Mouse (Mus musculus) v-Abl transformed pro-B cells (cell line): ENCODE data around the gene Ipo4.

ENCODE experiments used
- in situ Hi-C, 2 experiments: fragments of 400-800 bp; cut with MboI; formaldehyde crosslinking; loops; one replicate each; pipeline ENCODE4 v1.15.1; 2025; ENCODE audit not compliant: unreplicated experiment in 2 of 2

Ipo4 gene

GRCm38 (mm10) chr14:55635523-55636007 is at the start of gene Ipo4:
TSS of gene Ipo4 (minus strand) at chr14:55635957.
- in situ Hi-C loops = no loop called here

GRCm38 (mm10) chr14:55682118-55682493 is 46.3 kb upstream of the Ipo4 start:
- in situ Hi-C loops = loop anchor here (5.0 to 10.0 kb wide), 2 partner anchors 60 to 223 kb away; partner anchors contain the start of gene Sdr39u1 (in 1 of the 2)

- in situ Hi-C loops = loop anchor here (5.0 to 10.0 kb wide), 2 partner anchors 61 to 223 kb away; partner anchors contain the start of gene Sdr39u1 (in 1 of the 2)
Observed at GRCm38 (mm10) chr14:55681160-55682117, 45.7 kb upstream of the Ipo4 start, which contains the start of gene Tinf2. TSS of gene Tinf2 (minus strand) at chr14:55681820.

- in situ Hi-C loops = no loop called here
Observed at GRCm38 (mm10) chr14:55677615-55678014, 41.9 kb upstream of the Ipo4 start.

- in situ Hi-C loops = loop anchor here in 1 of 2 experiments (25.0 kb wide), 1 partner anchor 215 kb away; the partner anchor contains the start of genes Cbln3 and Khnyn
Observed at GRCm38 (mm10) chr14:55672741-55673060, 36.9 kb upstream of the Ipo4 start.

- in situ Hi-C loops = loop anchor here in 1 of 2 experiments (25.0 kb wide), 1 partner anchor 215 kb away; the partner anchor contains the start of genes Cbln3 and Khnyn
Observed at GRCm38 (mm10) chr14:55671833-55672740, 36.3 kb upstream of the Ipo4 start, which contains the start of the genes Gmpr2 and Nedd8. TSS of gene Gmpr2 (plus strand) at chr14:55671941. TSS of gene Nedd8 (minus strand) at chr14:55672124.

- in situ Hi-C loops = loop anchor here in 1 of 2 experiments (25.0 kb wide), 1 partner anchor 216 kb away; the partner anchor contains the start of genes Cbln3 and Khnyn
Observed at GRCm38 (mm10) chr14:55671486-55671832, 35.7 kb upstream of the Ipo4 start.

GRCm38 (mm10) chr14:55660636-55661035 is 24.9 kb upstream of the Ipo4 start:
- in situ Hi-C loops = loop anchor here in 1 of 2 experiments (25.0 kb wide), 1 partner anchor 227 kb away; the partner anchor contains the start of genes Cbln3 and Khnyn

GRCm38 (mm10) chr14:55659960-55660573 is 24.3 kb upstream of the Ipo4 start, which contains the start of gene Mdp1:
TSS of gene Mdp1 (minus strand) at chr14:55660508.
- in situ Hi-C loops = loop anchor here in 1 of 2 experiments (25.0 kb wide), 1 partner anchor 227 kb away; the partner anchor contains the start of genes Cbln3 and Khnyn

- in situ Hi-C loops = loop anchor here in 1 of 2 experiments (25.0 kb wide), 1 partner anchor 229 kb away; the partner anchor contains the start of genes Cbln3 and Khnyn
Observed at GRCm38 (mm10) chr14:55658011-55658410, 22.3 kb upstream of the Ipo4 start.

- in situ Hi-C loops = loop anchor here in 1 of 2 experiments (25.0 kb wide), 1 partner anchor 230 kb away; the partner anchor contains the start of genes Cbln3 and Khnyn
Observed at GRCm38 (mm10) chr14:55656935-55657334, 21.2 kb upstream of the Ipo4 start.

GRCm38 (mm10) chr14:55651528-55651927 is 15.8 kb upstream of the Ipo4 start:
- in situ Hi-C loops = loop anchor here in 1 of 2 experiments (25.0 kb wide), 1 partner anchor 236 kb away; the partner anchor contains the start of genes Cbln3 and Khnyn

GRCm38 (mm10) chr14:55649884-55650283 is 14.1 kb upstream of the Ipo4 start, which contains the start of gene Tssk4:
TSS of gene Tssk4 (plus strand) at chr14:55650184.
- in situ Hi-C loops = loop anchor here in 1 of 2 experiments (25.0 kb wide), 1 partner anchor 237 kb away; the partner anchor contains the start of genes Cbln3 and Khnyn

- in situ Hi-C loops = no loop called here
Observed at GRCm38 (mm10) chr14:55644261-55644888, 8.6 kb upstream of the Ipo4 start.

GRCm38 (mm10) chr14:55643060-55643907 is 7.5 kb upstream of the Ipo4 start, which contains the start of gene Tm9sf1:
TSS of gene Tm9sf1 (minus strand) at chr14:55643806.
- in situ Hi-C loops = no loop called here

GRCm38 (mm10) chr14:55642679-55643059 is 6.9 kb upstream of the Ipo4 start:
- in situ Hi-C loops = no loop called here

GRCm38 (mm10) chr14:55641291-55641690 is 5.5 kb upstream of the Ipo4 start:
- in situ Hi-C loops = no loop called here

- in situ Hi-C loops = no loop called here
Observed at GRCm38 (mm10) chr14:55640816-55641215, 5.1 kb upstream of the Ipo4 start.
